Mouse (Mus musculus) stomach, embryonic 15.5 days (tissue): ENCODE data around the gene Olfr414. TPM values are rescaled to one million over a fixed set of nuclear protein-coding genes. Genes with fewer than 3 reads are reported as not detected.

Source experiments
- ATAC-seq: fragments of 200-750 bp; cut with Nextera tagmentation; 2 replicates; pipeline ENCODE4 v1.8.0; 2017; ENCODE audit warnings: low read depth, moderate number of reproducible peaks, moderate TSS enrichment; ENCODE audit not compliant: insufficient read depth, low FRiP score
- H3K27ac ChIP-seq: fragments of 300-500 bp; sonication (generic); 2 replicates; pipeline ENCODE4 v1.5.1; 2015; ENCODE audit warnings: mild to moderate bottlenecking, inconsistent platforms
- H3K27me3 ChIP-seq: fragments of 300-500 bp; sonication (generic); replicated peaks from 2 replicates; pipeline ENCODE4 v1.6.1; 2015; ENCODE audit warnings: inconsistent platforms
- H3K36me3 ChIP-seq: fragments of 300-500 bp; sonication (generic); 2 replicates; pipeline ENCODE4 v1.6.1; 2015; ENCODE audit warnings: inconsistent platforms
- H3K4me1 ChIP-seq: fragments of 300-500 bp; sonication (generic); 2 replicates; pipeline ENCODE4 v1.6.1; 2015; ENCODE audit warnings: inconsistent platforms
- H3K4me2 ChIP-seq: fragments of 300-500 bp; sonication (generic); 2 replicates; pipeline ENCODE4 v1.6.1; 2015; ENCODE audit warnings: mild to moderate bottlenecking, inconsistent platforms
- H3K4me3 ChIP-seq: fragments of 300-500 bp; sonication (generic); replicated peaks from 2 replicates; pipeline ENCODE4 v1.5.1; 2015; ENCODE audit warnings: inconsistent platforms
- H3K9ac ChIP-seq: fragments of 300-500 bp; sonication (generic); 2 replicates; pipeline ENCODE4 v1.6.1; 2015; ENCODE audit warnings: inconsistent platforms
- H3K9me3 ChIP-seq: fragments of 300-500 bp; sonication (generic); 2 replicates; pipeline ENCODE4 v1.6.1; 2016; ENCODE audit warnings: inconsistent platforms
- WGBS: fragments of 180-500 bp; shearing (Covaris S2); methylation state at CpG from one replicate; pipeline ENCODE4 v1.1.7; 2015; 5-methylcytosine and 5-hydroxymethylcytosine counted together
- polyA plus RNA-seq: library from polyadenylated mRNA; unstranded; fragments of >200 nt; fragmentation: Nextera tagmentation; extraction: Ambion mirVana; gene quantifications from 2 replicates; pipeline ENCODE4 v1.2.1, GENCODE M21; 2015

The Olfr414 gene
- polyA plus RNA-seq: 0.03 TPM in 1 of 2 replicates, not detected in the other

DNA sequence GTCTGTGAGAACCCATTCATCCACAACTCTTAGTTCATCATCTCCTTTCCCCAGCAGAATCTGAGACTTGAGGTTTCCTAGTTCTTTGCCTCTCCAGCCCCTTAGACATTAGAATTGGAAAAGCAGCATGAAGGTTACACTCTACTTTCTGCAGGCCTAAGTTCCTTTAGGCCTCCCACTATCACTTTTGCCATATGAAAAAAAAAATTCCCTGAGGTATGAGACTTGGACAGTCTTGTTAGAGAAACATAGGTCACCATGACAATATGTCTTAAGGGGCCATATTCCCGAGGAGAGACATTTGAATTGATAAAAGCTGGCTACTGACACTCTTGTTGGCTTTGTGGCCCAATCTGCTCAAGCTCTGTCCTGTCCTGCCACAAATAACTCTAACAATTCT, at the start of gene Olfr414:
TSS of gene Olfr414 (plus strand) at position 301 of the 400 bp plus-strand sequence.
- no peaks in the 10 kb centered on the region for H3K27me3 ChIP-seq
- H3K36me3 ChIP-seq: no peaks in the 10 kb centered on the region
- H3K27ac ChIP-seq: no peak within 1 kb of the TSS
- no peaks in the 10 kb centered on the region for H3K4me1 ChIP-seq
- H3K4me2 ChIP-seq: no peak within 1 kb of the TSS
- WGBS: 51% methylated on average over 1 of the region's 1 CpGs
- no peak within 1 kb of the TSS for H3K4me3 ChIP-seq
- H3K9me3 ChIP-seq: no peaks in the 10 kb centered on the region
- no peak for ATAC-seq
- H3K9ac ChIP-seq: no peak within 1 kb of the TSS

DNA sequence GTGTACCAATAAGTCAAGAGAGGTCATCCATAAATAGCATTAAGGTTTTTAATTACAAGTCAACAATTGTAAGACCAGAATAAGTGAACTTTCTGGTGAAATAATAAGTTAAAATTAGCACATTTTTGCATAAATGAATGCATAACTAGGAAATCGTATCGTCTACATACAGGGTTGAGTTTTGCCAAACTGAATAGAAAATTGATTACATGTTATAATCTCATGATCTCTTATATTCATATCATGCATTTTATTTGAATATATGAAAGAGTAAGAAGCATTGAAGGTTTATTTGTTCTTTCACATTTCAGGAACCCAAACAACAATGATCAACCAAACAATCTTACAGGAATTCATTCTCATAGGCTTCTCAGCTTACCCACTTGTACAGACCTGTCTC, 33.1 kb upstream of the Olfr414 start, which contains the start of gene Olfr248:
TSS of gene Olfr248 (plus strand) at position 301 of the 400 bp plus-strand sequence.
- H3K4me3 ChIP-seq: no peak within 1 kb of the TSS
- no peaks in the 10 kb centered on the region for H3K36me3 ChIP-seq
- no peaks in the 10 kb centered on the region for H3K9me3 ChIP-seq
- no peak within 1 kb of the TSS for H3K9ac ChIP-seq
- ATAC-seq: no peak
- no peak within 1 kb of the TSS for H3K27ac ChIP-seq
- no peaks in the 10 kb centered on the region for H3K4me1 ChIP-seq
- H3K4me2 ChIP-seq: no peak within 1 kb of the TSS
- H3K27me3 ChIP-seq: no peaks in the 10 kb centered on the region
- 91% methylated on average over 2 of the region's 2 CpGs for WGBS

DNA sequence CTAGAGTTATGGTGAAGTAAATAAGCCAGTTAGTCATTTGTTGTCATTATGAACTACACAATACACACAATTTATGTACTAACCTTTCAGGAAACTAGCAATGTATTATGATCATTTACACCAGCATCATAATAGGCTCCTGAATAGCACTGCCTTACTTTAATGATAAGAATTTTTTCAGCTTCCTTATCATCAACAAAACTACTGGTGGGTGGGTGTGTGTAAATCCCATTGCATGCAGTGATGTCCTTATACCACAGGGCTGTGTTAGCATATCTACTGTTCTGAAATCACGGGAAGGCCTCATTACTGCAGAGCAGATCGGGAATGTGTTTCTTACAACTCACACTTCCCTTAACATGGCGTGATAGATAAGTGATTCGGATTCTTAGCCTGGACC, 905 bp upstream of the Olfr414 start:
- Histone ChIP-seq H3K4me3 (no peak overlapping the region), H3K4me1 (no peaks in the 10 kb centered on the region), H3K9me3 (no peaks in the 10 kb centered on the region), H3K36me3 (no peaks in the 10 kb centered on the region), H3K27me3 (no peaks in the 10 kb centered on the region), H3K27ac (no peak overlapping the region), H3K4me2 (no peak overlapping the region), H3K9ac (no peak overlapping the region)
- no peak for ATAC-seq
- WGBS: 76% methylated on average over 4 of the region's 4 CpGs

DNA sequence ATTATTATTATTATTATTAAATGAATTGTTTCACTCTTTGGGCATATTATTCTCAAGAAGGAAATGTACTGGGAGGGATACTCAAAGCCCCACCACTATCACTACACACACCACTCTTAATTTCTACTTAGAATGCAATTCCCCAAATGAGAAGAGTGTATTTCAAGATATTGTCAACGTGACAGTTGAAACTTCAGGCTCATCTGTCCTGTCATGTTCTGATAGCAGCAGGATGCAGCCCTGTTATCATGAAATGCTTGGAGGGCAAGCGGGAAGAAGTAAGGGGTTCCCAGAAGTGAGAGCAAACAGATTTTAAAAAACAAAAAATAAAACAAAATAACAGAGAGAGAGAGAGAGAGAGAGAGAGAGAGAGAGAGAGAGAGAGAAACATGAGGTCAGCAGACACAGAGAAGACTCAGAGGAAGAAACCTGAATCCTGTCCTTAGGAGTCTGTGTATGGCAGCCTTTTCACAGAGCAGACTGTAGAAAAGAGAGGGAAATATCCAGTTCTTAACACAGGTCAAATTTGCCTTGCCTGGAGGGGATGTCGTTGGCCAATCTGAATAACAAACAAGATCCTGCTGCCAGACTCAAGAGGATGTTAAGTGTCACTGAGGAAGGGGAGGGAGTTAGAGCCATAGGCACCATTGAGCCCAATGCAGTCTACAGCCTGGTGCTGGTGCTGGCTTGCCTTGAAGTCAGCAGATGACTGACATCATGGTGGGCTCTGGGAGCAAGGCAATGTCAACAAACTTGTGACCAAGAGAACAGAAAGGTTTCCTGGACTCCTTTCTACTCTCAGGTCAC, 2.5 kb downstream of the Olfr414 start:
- Histone ChIP-seq H3K36me3 (no peaks in the 10 kb centered on the region), H3K4me1 (no peaks in the 10 kb centered on the region), H3K27ac (no peak overlapping the region), H3K9ac (no peak overlapping the region), H3K27me3 (no peaks in the 10 kb centered on the region), H3K4me2 (no peak overlapping the region), H3K4me3 (no peak overlapping the region), H3K9me3 (no peaks in the 10 kb centered on the region)
- WGBS: 41% methylated on average over 3 of the region's 3 CpGs
- ATAC-seq: peak; percentile 39; the same call in 1 of the 2 replicates

DNA sequence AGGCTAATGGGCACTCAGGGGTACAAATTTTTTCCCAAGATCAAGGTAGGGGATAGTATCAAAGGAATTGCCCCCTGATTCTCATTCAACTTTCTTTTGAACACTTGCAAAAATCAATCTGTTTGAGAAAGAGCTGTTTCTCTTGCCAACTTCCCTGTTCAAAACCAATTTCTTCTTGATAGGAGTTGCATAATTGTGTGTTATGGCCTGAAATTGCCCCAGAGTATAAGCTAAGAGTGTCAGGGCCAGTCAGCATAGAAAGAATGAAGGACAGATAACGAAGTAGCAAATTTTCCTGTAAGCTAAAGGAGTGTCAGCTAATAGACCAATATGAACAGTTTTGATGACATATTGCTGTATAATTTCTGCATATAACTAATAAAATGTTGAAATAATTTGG, 3.5 kb downstream of the Olfr414 start:
- no peaks in the 10 kb centered on the region for H3K36me3 ChIP-seq
- WGBS: 79% methylated on average over 1 of the region's 1 CpGs
- no peak overlapping the region for H3K4me3 ChIP-seq
- no peak overlapping the region for H3K9ac ChIP-seq
- no peak for ATAC-seq
- H3K27ac ChIP-seq: no peak overlapping the region
- no peaks in the 10 kb centered on the region for H3K27me3 ChIP-seq
- no peaks in the 10 kb centered on the region for H3K4me1 ChIP-seq
- H3K9me3 ChIP-seq: no peaks in the 10 kb centered on the region
- no peak overlapping the region for H3K4me2 ChIP-seq

DNA sequence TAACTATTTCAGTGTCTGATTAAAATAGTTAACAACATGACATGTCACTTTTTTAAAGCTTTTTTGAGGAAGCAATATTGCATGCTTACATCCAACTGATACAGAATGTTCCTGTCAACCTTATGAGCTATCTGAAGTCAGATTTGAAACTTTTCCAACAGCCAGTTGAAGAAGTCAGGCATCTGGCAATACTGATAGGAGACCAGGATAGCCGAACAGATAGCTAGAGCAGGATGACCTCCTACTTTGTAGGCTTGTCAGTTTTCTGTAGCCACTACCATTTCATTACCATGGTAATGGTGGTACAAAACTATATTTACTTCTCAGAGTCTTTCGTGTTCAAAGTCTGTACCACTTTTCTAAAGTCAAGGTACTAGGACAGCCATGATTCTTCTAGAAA, 4.5 kb downstream of the Olfr414 start:
- no peak overlapping the region for H3K9ac ChIP-seq
- no peaks in the 10 kb centered on the region for H3K36me3 ChIP-seq
- H3K4me2 ChIP-seq: no peak overlapping the region
- H3K9me3 ChIP-seq: no peaks in the 10 kb centered on the region
- ATAC-seq: no peak
- no peak overlapping the region for H3K27ac ChIP-seq
- H3K27me3 ChIP-seq: no peaks in the 10 kb centered on the region
- H3K4me3 ChIP-seq: no peak overlapping the region
- H3K4me1 ChIP-seq: no peaks in the 10 kb centered on the region
- WGBS: 77% methylated on average over 2 of the region's 2 CpGs

DNA sequence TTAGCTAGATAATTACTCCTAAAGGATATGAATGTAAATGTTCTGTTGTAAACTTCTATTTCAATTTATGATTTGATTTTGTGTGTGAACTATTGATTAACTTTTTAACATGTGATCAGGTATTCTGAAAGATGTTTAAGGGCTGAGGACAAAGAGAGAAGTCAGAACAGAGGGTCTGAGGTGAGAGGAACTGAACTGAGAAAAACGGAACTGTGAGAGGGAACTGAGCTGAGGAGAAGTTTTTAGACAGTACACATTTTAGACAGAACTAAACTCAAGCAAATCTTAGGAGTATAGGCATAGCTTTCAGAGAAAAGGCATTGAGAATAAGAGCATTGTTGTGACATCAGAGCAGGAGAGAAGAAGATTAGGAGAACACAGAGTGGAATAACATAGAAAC, 10.3 kb downstream of the Olfr414 start:
- 36% methylated on average over 1 of the region's 1 CpGs for WGBS

DNA sequence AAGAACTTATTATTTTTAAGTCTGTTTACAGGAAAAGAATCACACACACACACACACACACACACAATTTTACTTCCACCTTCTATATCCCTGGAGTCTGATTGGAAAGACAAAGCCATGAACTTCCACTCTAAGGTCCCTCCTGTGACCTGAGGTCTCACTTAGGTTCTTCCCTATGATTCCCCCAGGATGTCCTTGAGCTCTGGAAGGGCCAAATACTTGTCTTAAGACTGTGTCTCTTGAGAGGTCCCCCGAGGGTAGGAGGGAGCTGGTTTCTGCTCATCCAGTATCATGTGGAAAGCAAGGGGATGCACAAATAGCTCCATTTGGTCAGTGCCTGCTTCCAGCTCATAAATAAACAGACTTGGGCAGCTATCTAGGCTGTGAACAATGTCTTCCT, 17.9 kb downstream of the Olfr414 start, which contains the start of gene Olfr220:
TSS of gene Olfr220 (plus strand) at position 301 of the 400 bp plus-strand sequence.
- H3K4me3 ChIP-seq: no peak within 1 kb of the TSS
- ATAC-seq: no peak
- H3K27ac ChIP-seq: no peak within 1 kb of the TSS
- no peak within 1 kb of the TSS for H3K9ac ChIP-seq
- H3K4me2 ChIP-seq: no peak within 1 kb of the TSS
- WGBS: 72% methylated on average over 1 of the region's 1 CpGs
- no peaks in the 10 kb centered on the region for H3K36me3 ChIP-seq
- H3K4me1 ChIP-seq: no peaks in the 10 kb centered on the region
- no peaks in the 10 kb centered on the region for H3K27me3 ChIP-seq
- H3K9me3 ChIP-seq: no peaks in the 10 kb centered on the region

More for the DNA sequence above, 10.3 kb downstream of the Olfr414 start:
- Histone ChIP-seq H3K27ac (no peak overlapping the region), H3K9ac (no peak overlapping the region), H3K9me3 (no peaks in the 10 kb centered on the region), H3K27me3 (no peaks in the 10 kb centered on the region), H3K4me3 (no peak overlapping the region), H3K4me2 (no peak overlapping the region), H3K4me1 (no peaks in the 10 kb centered on the region), H3K36me3 (no peaks in the 10 kb centered on the region)
- no peak for ATAC-seq

DNA sequence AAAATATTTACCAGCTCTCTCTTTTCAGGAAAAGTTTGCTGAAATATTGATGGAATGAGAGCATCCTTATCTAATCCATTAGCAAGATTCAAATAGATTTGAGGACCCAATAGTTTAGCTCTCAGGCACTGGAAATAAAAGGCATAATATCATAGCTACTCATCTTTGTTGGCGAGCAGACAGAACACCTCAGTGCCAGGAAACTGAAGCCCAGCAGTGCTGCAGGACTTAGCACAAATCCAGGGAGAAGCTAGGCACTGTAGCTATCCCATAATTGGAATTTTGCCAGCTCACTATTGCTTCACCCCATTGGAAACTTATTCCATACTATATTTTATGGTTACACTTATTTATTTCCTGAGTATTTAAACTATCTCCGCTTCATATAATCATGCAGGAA, 31.2 kb downstream of the Olfr414 start:
- Histone ChIP-seq H3K4me3 (no peak overlapping the region), H3K4me1 (no peaks in the 10 kb centered on the region), H3K9ac (no peak overlapping the region), H3K27me3 (no peaks in the 10 kb centered on the region), H3K9me3 (no peaks in the 10 kb centered on the region), H3K4me2 (no peak overlapping the region), H3K36me3 (no peaks in the 10 kb centered on the region), H3K27ac (no peak overlapping the region)
- 83% methylated on average over 2 of the region's 2 CpGs for WGBS
- no peak for ATAC-seq

DNA sequence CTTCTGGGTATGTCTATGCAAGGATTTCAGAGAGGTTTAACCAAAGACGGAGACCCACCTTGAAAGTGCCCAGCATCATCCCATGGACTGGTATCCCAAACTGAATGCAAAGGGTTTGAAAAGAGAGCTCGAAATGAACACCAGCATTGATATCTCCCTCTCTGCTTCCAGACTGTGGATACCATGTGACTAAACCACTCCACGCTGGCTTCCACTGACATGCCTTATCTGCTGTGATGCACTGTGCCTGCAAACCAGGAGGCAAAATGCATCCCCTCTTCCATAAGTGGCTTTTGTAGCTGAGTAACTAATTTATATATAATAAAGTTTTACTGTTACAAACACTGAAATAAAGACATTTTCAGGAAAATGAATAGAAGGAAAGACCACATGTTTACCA, 41.5 kb downstream of the Olfr414 start:
- Histone ChIP-seq H3K4me1 (no peaks in the 10 kb centered on the region), H3K9me3 (no peaks in the 10 kb centered on the region), H3K9ac (no peak overlapping the region), H3K4me3 (no peak overlapping the region), H3K36me3 (no peaks in the 10 kb centered on the region), H3K27ac (no peak overlapping the region), H3K27me3 (no peaks in the 10 kb centered on the region), H3K4me2 (no peak overlapping the region)
- ATAC-seq: no peak
- WGBS: 82% methylated on average over 3 of the region's 3 CpGs

DNA sequence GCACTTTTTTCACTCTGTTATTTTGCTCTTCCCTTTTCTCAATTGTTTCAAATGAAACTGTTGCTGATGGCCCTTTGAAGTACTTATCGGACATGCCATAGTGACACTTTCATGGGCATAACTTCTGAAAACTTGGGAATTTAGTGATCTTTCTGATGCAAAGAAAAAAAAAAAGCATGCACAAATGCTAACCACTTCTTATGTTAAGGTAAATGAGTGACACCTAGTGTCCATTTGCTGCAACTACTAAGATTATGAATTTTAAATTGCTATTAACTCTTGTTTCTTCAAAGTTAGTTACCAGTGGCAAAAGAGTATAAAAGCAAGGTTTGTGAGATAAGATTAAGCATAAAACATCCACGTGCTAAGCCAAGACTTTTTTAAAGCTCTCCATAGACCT, 42.4 kb downstream of the Olfr414 start:
- Histone ChIP-seq H3K27ac (no peak overlapping the region), H3K9me3 (no peaks in the 10 kb centered on the region), H3K4me2 (no peak overlapping the region), H3K4me3 (no peak overlapping the region), H3K36me3 (no peaks in the 10 kb centered on the region), H3K27me3 (no peaks in the 10 kb centered on the region), H3K9ac (no peak overlapping the region), H3K4me1 (no peaks in the 10 kb centered on the region)
- WGBS: 29% methylated on average over 2 of the region's 2 CpGs
- ATAC-seq: no peak

DNA sequence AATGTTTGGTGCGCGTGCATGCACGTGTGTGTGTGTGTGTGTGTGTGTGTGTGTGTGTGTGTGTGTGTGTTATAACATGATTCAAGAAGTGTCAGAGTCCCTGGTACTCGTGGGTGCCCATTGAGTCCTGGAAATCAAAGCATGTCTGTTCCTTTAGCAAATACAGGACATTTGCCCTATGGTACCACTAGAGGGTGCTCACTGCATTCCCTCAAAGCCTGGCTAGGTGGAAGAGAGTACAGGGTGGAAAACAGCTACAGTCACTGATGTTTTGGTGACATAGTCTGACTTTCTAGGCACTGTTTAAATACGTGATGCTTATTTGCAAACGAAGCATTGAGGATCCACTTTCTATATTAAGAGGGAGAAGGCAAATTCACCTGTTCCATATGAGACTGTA, 45.9 kb downstream of the Olfr414 start:
- H3K36me3 ChIP-seq: no peaks in the 10 kb centered on the region
- no peak for ATAC-seq
- H3K4me1 ChIP-seq: no peaks in the 10 kb centered on the region
- no peak overlapping the region for H3K27ac ChIP-seq
- H3K4me3 ChIP-seq: no peak overlapping the region
- 5% methylated on average over 6 of the region's 6 CpGs for WGBS
- H3K9ac ChIP-seq: no peak overlapping the region
- no peaks in the 10 kb centered on the region for H3K27me3 ChIP-seq
- no peak overlapping the region for H3K4me2 ChIP-seq
- H3K9me3 ChIP-seq: no peaks in the 10 kb centered on the region
